Comparison of ENCODE assay signal across 19 mouse cellular contexts in genomic region chr5:21532921-21533320, GRCm38 (mm10). TPM values are rescaled to one million over a fixed set of nuclear protein-coding genes. Genes with fewer than 3 reads are reported as not detected.
A peak's percentile ranks its signal among the peaks of the same experiment; 100 is the strongest.
DNase-seq lines count a peak whose midpoint lies in the region; TF ChIP-seq lines count a peak whose summit lies in the region.
"Had no signal": no experiment of that assay in that cellular context is flagged by ENCODE, and none has a peak within 500 bp of the region (broad histone marks: within the 10 kb centered on the region; RNA-seq: fewer than 3 reads in every experiment).

No protein-coding gene starts in this region.

- H3K27me3 ChIP-seq in kidney, adult 2 months (replicated peaks; ENCODE audit: control insufficient read depth, insufficient read depth, low read length) = no peaks in the 10 kb centered on the region
- H3K27me3 ChIP-seq: forebrain, embryonic 12.5 days; heart, embryonic 13.5 days; hindbrain, embryonic 15.5 days; lung, embryonic 15.5 days; neural tube, embryonic 13.5 days had no signal

- DNase-seq in lung, postnatal 10 days = peak; percentile 9
- no peak for DNase-seq in lung, postnatal 14 days
- peak; percentile 45 for DNase-seq in adrenal gland, postnatal 10 days
- DNase-seq in gastrocnemius, adult 8-10 months (ENCODE audit: low spot score in 2 of 2) = peak; percentile 23 to 41
- DNase-seq in heart, postnatal 36 days = peak; percentile 25 to 37
- DNase-seq in cerebellum, postnatal 14 days = no peak
- DNase-seq in kidney, adult 2 months = no peak
- DNase-seq: cerebellum, adult 9-10 months; kidney, postnatal 10 days; right cerebral cortex, postnatal 25 days; thymus, postnatal 36 days had no signal

- no peaks in the 10 kb centered on the region for H3K4me1 ChIP-seq in kidney, adult 2 months (ENCODE audit: control insufficient read depth, insufficient read depth, low read length)
- H3K4me1 ChIP-seq: forebrain, embryonic 12.5 days; hindbrain, embryonic 15.5 days; limb, embryonic 10.5 days had no signal

- H3K4me3 ChIP-seq in kidney, adult 2 months (ENCODE audit: insufficient read depth, low read depth, low read length) = no peak overlapping the region
- H3K4me3 ChIP-seq: forebrain, embryonic 12.5 days; heart, embryonic 13.5 days; hindbrain, embryonic 15.5 days; layer of hippocampus, adult 2 months; left cerebral cortex, adult 2 months; limb, embryonic 10.5 days; lung, embryonic 15.5 days; neural tube, embryonic 13.5 days had no signal

- TF ChIP-seq POLR2A in kidney, adult 2 months (IDR thresholded peaks at IDR 0.05; ENCODE audit: low read depth, low read length) = no peak

- intact Hi-C loops in heart, postnatal 36 days (cut with DNase I) = no loop called here

- TF ChIP-seq CTCF in kidney, adult 2 months (conservative IDR thresholded peaks at IDR 0.05; ENCODE audit: insufficient read depth, insufficient read length, low read depth, low read length) = no peak

- H3K27ac ChIP-seq in kidney, adult 2 months (ENCODE audit: insufficient read depth, low read depth, low read length) = no peak overlapping the region
- H3K27ac ChIP-seq: forebrain, embryonic 12.5 days; heart, embryonic 13.5 days; hindbrain, embryonic 15.5 days; layer of hippocampus, adult 2 months; left cerebral cortex, adult 2 months; limb, embryonic 10.5 days; lung, embryonic 15.5 days; neural tube, embryonic 13.5 days had no signal

- 86% methylated on average over 5 of the region's 5 CpGs for WGBS in kidney, adult 2 months

- H3K36me3 ChIP-seq in kidney, adult 2 months (ENCODE audit: control insufficient read depth, insufficient read depth, low read length) = no peaks in the 10 kb centered on the region
- H3K36me3 ChIP-seq: forebrain, embryonic 12.5 days; heart, embryonic 13.5 days; hindbrain, embryonic 15.5 days; limb, embryonic 10.5 days; lung, embryonic 15.5 days; neural tube, embryonic 13.5 days had no signal

RNA-seq across cellular contexts. Expression of gene Lrrc17, which starts 10.4 kb away (rescaled TPM):
- 10 to 100 TPM; 11.0 to 12.0 TPM for total RNA-seq in adrenal gland, postnatal 10 days (2021)
- 1 to 10 TPM in 2 of 4 experiments, under 1 TPM in 2; 0.89 to 2.0 (median 1.0) TPM for total RNA-seq in gastrocnemius, adult 8-10 months (2022)
- 1 to 10 TPM; 2.7 to 3.5 TPM for total RNA-seq in heart, postnatal 36 days (2021)
- 1.1 and 1.2 TPM in 2 replicates for polyA plus RNA-seq in kidney, adult 2 months (2012; rRNA removed)

Comparison
In these comparisons a context has a peak if more than half of its experiments do, and no peak if none do; other contexts are left out.
1. DNase-seq: peak in lung, postnatal 10 days (single experiment), adrenal gland, postnatal 10 days (single experiment), gastrocnemius, adult 8-10 months (2 of 2) and heart, postnatal 36 days (2 of 2); none in lung, postnatal 14 days (single experiment), cerebellum, postnatal 14 days (0 of 2) and kidney, adult 2 months (single experiment).